Mouse (Mus musculus): ENCODE data around the gene Trim8.

- peak; percentile 62 for TF ChIP-seq CTCF (IDR thresholded peaks at IDR 0.05)
- peak; percentile 65 for TF ChIP-seq EP300 (IDR thresholded peaks at IDR 0.05)
Observed at GRCm38 (mm10) chr19:46528529-46529213, 27.2 kb downstream of the Trim8 start.

Measured in lung, postnatal 0 days (tissue).